Mouse (Mus musculus) activated CD4-positive, CD25-positive, alpha-beta regulatory T cell, adult 9 weeks (primary cell): Measurements from ENCODE around the gene Bicd1. TPM values are rescaled to one million over a fixed set of nuclear protein-coding genes. Genes with fewer than 3 reads are reported as not detected.

Source experiments
- polyA plus RNA-seq: library from polyadenylated mRNA; unstranded; fragments of 100-300 nt; shearing (Covaris generic); gene quantifications from one replicate; pipeline ENCODE4 v1.2.1, GENCODE M21; 2017

Bicd1 gene
- 12.1 TPM for polyA plus RNA-seq

GRCm38 (mm10) chr6:149408833-149409332 is at the start of gene Bicd1:
Gene Bicd1 (plus strand): TSS chr6:149408886.

Other genes with a start within 250 kb of the Bicd1 start
- 35.0 TPM for gene Amn1, start 220.2 kb upstream of the Bicd1 start, polyA plus RNA-seq
- 249 TPM for gene Resf1, start 99.5 kb upstream of the Bicd1 start, polyA plus RNA-seq